Mouse (Mus musculus) liver, adult (tissue): ENCODE measurements at regions not wholly inside any gene's neighbourhood (a gene's known extent, or its start where the extent isn't known, plus 50 kb on each side); places are given as distances from the start of the nearest gene placed in this dataset.

ENCODE experiments used
- GATA4 ChIP-seq: IDR thresholded peaks from 2 replicates; pipeline ENCODE4 v1.6.1; 2014; ENCODE audit warnings: mild to moderate bottlenecking, low read length; ENCODE audit not compliant: insufficient replicate concordance

DNA sequence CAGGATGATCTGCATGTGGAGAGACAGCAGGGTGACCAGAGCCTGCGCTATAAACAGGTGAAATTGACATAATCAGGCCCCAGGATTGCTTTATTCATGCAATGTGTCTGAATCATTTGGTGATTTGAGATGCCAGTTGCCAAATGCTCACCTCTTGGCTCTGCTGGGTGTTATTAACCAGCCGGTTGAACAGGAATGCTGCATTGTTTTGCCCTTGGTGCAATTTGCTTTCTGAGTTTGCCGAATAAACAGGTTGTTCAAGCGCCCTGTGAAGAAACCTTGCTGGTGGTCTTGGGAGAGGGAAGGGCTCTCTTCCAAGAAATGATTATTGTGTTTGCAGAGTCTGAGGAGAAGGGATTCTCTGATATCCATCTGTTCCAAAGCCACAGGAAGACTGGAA is 126.3 kb upstream of the Sgk1 start:
- TF ChIP-seq GATA4 = no peak

DNA sequence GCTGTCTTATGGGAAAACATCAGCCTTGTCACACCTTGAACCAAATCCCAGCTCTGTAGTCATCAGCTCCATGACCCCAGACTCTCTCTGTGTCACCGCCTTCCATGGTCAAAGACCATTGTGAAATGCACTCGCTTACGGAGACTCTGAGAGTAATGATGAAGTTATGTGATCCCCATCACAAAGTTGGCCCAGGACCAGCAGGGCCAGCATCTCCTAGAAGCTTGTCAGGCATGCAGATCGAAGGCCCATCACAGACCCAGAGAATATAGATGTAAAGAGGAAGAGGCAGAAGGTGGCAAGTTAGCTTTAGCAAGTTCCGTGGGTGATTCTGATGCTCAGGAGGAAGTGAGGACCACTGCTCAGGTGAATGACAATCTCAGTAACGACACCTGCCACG is 125.2 kb upstream of the Sgk1 start:
- no peak for TF ChIP-seq GATA4

DNA sequence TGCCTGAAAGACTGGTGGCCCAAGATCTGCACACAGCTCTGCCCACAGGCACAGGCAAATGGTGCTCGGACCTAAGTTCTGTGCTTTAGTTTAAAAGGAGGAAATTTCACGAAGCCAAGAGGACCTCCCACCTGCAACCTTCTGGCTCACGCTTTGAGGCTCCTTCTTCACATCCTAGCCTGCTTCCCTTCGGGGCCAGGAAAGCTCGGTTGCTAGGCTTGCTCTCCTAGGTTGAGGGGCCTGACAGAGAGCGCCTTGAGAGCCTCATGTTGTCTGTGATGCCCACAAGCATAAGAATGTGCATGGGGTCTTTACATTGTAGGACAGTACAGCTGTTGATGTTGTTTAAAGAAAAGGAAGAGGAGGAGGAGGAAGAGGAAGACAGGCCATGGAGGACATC is 123.9 kb upstream of the Sgk1 start:
- TF ChIP-seq GATA4 = no peak

DNA sequence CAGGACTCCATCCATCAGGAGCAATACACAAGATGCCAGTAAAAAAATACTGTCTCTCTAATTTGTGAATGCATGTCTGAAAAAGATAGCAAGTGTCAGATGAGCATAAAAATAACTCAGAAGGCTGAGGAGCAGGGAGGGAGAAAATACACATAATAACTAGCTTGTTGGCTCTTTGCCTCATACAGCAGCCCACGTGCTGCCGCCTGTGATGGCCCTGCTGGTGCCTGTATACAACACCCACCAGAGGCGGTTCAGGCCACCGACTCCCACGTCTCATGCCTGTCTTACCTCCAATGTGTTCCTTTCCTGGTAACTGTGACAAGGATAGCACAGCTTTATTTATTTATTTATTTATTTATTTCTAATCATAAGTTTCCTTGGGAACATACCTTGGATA is 119.5 kb upstream of the Sgk1 start:
- no peak for TF ChIP-seq GATA4

DNA sequence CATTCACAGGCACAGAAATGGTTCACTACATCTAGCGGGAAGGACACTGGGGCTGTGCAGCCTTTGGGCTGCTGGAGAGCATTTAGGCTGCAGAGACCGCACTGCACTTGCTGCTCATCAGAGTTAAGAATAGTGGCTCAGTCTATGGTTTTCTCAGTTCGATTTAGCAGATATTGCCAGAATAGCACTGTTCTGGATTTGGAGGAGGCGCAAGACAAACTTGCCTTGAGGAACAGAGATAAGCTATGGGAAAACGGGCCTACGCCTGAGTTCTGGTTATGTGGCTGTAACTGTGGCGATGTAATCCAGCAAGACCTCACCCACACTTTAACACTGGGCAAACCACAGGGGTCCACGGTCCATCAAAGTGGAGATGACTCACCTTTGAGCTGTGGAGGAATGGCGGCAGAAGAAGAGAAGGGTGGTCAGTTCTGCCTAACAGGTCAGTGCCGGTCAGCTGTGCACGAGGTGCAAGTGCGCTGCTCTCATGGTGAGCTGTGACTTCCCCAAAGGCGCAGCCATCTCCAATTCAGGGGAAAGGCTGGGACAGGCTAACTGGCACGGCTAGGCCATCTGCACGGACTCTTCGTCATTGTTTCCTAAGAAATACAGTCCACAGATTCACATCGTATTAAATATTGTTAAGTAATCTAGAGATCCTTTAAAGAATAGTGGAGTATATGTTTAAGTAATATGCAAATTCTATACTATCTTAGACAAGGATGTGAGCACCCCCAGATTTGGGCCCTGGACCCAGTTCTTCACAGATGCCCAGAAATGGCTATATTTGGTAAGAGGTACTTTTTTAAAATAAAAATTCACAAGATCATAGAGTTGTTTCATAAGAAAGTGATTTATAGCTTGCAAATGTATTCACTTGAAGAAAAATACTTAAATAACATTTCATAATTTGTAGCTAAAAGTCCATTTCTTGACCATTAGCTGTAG is 118.7 kb upstream of the Sgk1 start:
- no peak for TF ChIP-seq GATA4

DNA sequence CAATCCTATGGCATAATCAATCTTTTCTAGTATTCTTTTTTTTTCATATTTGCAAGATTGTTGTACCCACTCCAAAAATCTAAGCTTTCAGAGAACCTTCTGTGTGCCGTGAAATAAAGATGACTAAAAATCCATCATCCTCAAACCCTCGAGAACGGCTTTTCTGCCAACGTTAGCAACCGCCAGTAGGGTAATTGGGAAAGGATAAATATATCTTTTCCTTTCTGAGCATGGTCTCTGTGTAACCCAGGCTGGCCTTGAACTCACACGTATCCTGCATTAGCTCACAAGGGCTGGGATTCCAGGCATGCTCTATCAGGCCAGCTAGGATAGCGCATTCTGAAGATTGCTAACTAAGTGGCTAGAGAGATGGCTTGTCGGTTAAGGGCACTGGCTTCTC is 117.9 kb upstream of the Sgk1 start:
- TF ChIP-seq GATA4 = no peak

DNA sequence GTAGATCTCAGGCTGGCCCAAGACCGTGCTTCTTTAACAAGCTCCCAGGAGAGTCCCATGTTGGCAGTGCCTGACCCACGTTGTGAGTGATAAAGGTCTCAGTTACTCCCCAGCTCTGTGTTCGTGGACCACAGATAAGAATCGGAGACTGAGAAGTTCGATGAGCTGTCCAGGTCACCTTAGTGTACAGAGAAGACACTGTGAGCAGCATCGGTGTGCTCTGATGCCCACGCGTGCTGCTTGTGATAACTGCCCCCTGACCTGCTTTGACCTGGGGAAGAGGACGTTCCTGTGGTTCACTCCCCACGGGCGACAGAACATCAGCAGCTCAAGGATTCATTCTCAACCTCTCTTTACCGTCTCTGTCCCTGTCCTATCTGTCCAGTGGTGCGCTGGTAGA is 117.1 kb upstream of the Sgk1 start:
- no peak for TF ChIP-seq GATA4

DNA sequence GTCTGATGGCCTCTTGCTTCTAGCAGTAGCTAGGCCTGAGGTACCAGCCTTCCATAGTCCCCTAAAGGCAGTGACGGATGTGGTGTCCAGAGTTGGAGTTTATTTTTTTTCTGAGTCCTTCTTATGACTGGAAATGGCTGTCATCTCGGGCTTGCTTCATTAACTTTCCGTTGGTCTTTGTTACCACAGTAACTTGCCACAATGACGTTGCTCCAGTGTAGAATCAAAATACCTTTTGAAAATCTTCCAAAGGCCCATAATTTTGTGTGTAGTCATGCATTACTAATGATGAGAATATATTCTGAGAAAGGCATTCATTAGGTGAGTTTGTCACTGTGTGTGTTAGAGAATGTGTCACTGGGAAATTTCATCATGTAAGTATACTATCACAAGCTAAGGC is 108.4 kb upstream of the Sgk1 start:
- no peak for TF ChIP-seq GATA4

DNA sequence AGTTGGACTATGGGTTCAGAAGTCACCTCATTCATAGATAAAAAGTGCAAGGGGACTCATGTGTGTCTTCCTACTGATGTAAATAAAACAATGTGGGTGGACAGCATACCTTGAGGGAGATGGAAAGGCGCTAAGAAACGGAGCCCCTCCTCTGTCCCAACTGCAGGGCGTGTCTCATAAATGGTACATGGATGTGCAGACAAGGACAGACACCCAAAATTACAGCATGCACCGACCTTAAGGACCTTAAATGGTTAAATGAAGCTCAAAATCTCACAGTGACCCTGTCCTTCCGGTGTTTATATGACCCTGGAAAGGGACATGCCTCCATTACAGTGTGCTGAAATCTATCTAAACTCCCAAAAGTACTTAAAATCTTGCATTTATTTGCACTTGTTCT is 106.5 kb upstream of the Sgk1 start:
- no peak for TF ChIP-seq GATA4

DNA sequence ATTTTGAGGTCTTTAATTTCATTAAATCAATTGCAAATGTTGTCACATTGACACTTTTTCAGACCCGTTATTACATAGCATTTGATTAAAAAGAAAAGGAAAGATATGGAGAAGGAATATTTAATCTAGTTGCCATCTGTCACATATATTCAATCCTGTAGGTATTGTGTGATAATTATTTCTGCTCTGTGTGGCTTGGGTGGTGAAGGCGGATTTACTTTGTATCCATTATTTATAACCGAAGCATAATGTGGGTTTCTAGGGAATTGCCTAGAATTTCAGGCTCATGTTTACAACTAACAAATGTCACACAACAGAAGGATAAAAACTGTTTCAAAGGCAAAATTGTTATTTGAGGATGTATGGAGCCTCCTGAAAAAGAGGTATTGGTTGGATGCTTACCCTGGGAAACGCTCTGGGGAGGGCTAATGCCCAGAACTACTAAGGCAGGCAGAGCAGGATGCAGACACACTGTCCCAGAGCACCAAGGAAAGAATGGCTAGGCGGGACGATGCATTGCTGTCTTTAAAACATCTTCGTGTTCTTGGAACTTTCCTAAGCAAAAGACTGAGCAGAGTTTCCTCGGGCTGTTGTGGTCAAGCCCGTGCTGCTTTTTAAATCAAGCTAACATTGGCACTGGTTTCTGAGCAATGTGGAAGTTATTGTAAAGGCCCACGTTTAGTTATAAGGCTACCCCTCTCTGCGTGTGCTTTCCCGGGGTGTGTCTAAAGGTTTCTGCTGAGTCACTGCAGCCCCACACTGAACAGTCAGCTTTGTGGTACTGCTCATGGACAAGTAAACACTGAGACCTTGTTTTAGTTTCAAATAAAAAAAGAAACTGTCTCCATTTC is 105.8 kb upstream of the Sgk1 start:
- no peak for TF ChIP-seq GATA4

DNA sequence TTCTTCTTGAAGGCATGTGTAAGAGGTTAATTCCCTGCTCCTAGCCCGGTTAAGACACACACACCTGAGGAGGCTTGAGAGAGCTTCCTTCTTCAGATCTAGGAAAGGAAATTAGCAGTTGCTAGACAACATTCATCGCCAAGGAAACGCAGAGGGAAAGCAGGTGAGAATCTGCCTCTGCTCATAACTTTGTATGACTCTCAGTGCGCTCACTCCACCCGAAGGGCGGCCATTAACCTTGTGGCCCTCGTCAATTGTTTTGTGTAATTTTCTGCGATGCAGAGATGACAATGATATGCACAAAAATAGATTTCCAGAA is 105.3 kb upstream of the Sgk1 start:
- no peak for TF ChIP-seq GATA4

DNA sequence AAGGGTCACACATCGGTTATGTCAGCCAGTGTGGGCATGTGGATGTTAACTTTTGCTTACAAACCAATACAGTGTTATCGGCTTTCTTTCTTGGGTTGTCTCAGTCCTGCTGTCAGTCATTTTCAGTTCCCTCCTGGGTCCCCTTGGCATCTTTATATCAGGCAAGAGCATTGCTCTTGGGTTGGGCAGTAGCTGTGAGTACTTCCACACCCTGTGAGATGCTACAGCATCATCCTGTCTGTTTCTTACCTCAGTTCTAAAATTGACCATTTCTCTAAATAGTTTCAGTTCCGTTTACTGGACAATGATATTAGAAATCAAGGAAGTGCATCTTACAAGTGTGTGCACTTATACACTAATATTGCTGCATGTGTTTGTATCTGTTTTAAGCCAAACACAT is 104.9 kb upstream of the Sgk1 start:
- TF ChIP-seq GATA4 = no peak

DNA sequence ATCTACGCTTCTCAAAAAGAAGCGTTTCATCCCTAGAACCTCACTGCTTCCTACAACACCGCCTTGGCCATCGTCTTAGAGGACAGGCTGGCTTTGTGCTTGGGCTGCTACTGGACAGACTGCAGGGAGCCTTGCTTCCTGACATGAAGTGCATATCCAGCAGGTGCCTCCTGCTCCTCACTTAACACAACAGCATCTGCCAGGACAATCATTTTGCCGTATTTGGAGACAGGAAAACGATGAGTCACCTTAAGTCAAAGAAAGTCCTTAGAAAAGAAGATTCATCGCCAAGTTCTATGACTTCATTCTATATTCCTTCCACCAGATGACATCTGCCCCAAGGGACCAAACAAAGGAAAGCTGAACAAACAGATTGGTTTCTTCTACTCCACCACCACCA is 98.5 kb upstream of the Sgk1 start:
- TF ChIP-seq GATA4 = no peak

DNA sequence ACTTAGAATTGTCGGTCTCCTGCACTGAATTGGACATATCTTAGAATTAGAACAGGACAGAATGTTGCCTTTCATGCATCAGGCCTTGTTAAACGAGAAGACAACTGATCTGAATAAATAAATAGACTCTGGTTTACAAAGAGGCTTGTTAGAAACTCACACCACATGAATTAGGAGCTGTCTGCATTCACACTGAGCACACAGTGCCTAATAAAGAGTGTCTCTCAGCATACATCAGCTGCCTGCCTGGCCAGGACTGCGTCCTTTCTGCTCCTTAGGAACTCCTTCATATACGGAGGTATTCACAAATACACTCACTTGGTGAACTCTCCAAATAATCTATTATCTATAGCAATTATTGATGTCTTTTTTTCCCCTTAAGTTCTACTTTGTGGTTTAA is 96.9 kb upstream of the Sgk1 start:
- TF ChIP-seq GATA4 = no peak

DNA sequence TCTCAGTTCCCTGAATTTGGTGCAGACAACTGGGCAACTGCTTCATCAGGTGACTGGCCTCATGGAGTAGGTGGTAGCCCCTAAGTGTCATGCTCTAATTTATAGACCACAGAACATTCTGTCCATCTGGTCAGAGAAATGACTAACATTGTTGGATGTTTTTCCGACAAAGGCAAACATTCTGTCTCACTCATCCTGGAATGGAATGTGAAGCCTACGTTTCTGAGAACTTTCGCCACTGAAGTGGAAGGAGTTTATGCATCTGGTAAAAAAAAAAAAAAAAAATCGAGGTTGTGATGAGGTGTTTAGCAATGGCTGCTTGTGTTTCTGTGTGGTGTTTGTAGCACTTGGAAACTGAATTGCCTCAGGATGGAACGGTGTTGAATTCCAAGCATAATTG is 96.2 kb upstream of the Sgk1 start:
- TF ChIP-seq GATA4 = no peak

DNA sequence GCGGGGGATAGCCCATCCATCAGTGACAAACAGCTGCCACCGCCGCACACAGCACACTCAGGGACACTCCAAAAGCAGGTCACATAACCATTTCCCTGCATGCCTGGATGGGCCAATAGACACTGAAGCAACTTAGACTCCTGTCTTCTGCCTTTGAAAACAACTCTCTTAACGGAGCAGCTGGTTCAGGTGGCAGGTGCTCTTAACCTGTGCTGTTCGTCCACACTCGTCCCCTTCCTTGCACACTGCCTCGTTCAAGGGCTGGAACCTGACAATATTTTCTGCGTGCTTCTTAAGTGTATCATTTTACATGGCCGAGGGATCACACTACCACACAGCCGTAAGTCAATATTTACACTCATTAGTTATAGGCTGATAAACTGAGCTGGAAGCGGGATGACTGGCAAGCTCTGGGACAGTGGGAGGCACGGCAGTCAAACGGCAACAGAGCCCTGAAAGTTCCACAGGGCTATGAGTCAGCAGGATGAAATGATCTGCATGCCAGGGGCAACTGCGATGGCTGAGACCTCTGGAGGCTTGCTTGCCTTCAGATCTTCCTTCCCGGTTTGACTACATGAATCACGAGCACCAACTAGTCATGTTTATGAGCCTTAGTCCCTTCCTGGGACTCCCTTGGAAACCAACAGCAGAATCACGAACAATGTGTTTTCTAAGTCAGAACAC is 92.0 kb upstream of the Sgk1 start:
- no peak for TF ChIP-seq GATA4
